Comparison of ENCODE assay signal across 16 mouse cellular contexts in the genomic region with DNA sequence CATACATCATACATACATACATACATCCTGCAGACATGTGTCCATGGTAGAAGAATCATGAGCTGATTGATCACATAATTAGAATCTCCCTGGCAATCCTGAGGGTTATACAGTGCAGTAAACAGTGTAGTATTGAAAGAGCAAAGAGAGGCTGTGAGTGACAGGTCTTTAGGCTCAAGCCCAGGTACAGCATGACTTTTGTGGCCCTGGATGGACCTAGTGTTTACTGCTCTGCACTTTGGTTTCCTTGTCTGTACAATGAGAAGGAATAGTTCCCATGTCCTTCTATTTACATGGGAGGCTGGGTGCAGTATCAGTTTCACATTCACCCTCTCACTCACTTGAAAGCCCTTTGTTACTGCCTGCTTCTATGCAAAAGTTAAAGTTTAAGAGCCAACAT.
DNase-seq lines count a peak whose midpoint lies in the region; ATAC-seq and TF ChIP-seq lines count a peak whose summit lies in the region.
"Had no signal": no experiment of that assay in that cellular context is flagged by ENCODE, and none has a peak within 500 bp of the region (broad histone marks: within the 10 kb centered on the region; RNA-seq: fewer than 3 reads in every experiment).

No protein-coding gene starts in this region.

- no peaks in the 10 kb centered on the region for H3K27me3 ChIP-seq in forebrain, postnatal 0 days (ENCODE audit: insufficient read depth, low read length)
- H3K27me3 ChIP-seq in forebrain, embryonic 11.5 days (ENCODE audit: control insufficient read depth, insufficient read depth, low read length): no peaks in the 10 kb centered on the region
- no peaks in the 10 kb centered on the region for H3K27me3 ChIP-seq in heart, postnatal 0 days (ENCODE audit: control insufficient read depth, insufficient read depth, low read length)
- H3K27me3 ChIP-seq in limb, embryonic 15.5 days: no peaks in the 10 kb centered on the region
- no peaks in the 10 kb centered on the region for H3K27me3 ChIP-seq in limb, embryonic 10.5 days (ENCODE audit: low read depth, poor library complexity, severe bottlenecking)
- H3K27me3 ChIP-seq in neural tube, embryonic 15.5 days (replicated peaks): no peaks in the 10 kb centered on the region
- H3K27me3 ChIP-seq: liver, embryonic 13.5 days; megakaryocyte, embryonic 14.5 days had no signal

- no peak overlapping the region for H3K9ac ChIP-seq in forebrain, postnatal 0 days
- H3K9ac ChIP-seq in forebrain, embryonic 11.5 days (ENCODE audit: low read length): no peak overlapping the region
- H3K9ac ChIP-seq in heart, postnatal 0 days (replicated peaks; ENCODE audit: low read depth, low read length): no peak overlapping the region
- no peak overlapping the region for H3K9ac ChIP-seq in limb, embryonic 15.5 days
- no peak overlapping the region for H3K9ac ChIP-seq in neural tube, embryonic 15.5 days (replicated peaks)
- H3K9ac ChIP-seq: liver, embryonic 13.5 days had no signal

- no peaks in the 10 kb centered on the region for H3K9me3 ChIP-seq in forebrain, postnatal 0 days (ENCODE audit: low read length)
- H3K9me3 ChIP-seq in forebrain, embryonic 11.5 days (ENCODE audit: control insufficient read depth, low read length): no peaks in the 10 kb centered on the region
- H3K9me3 ChIP-seq in heart, postnatal 0 days (replicated peaks; ENCODE audit: control insufficient read depth, low read length): no peaks in the 10 kb centered on the region
- H3K9me3 ChIP-seq in limb, embryonic 15.5 days: no peaks in the 10 kb centered on the region
- no peaks in the 10 kb centered on the region for H3K9me3 ChIP-seq in limb, embryonic 10.5 days (replicated peaks)
- no peaks in the 10 kb centered on the region for H3K9me3 ChIP-seq in neural tube, embryonic 15.5 days (replicated peaks)
- H3K9me3 ChIP-seq: liver, embryonic 13.5 days; megakaryocyte, embryonic 14.5 days had no signal

- ATAC-seq in forebrain, postnatal 0 days: no peak
- ATAC-seq in forebrain, embryonic 11.5 days (replicated peaks; ENCODE audit: low FRiP score): no peak
- no peak for ATAC-seq in heart, postnatal 0 days (ENCODE audit: insufficient read depth, low read depth)
- no peak for ATAC-seq in limb, embryonic 15.5 days (ENCODE audit: insufficient number of reproducible peaks, low FRiP score, low TSS enrichment, low read depth)
- ATAC-seq in neural tube, embryonic 15.5 days (ENCODE audit: low FRiP score): no peak
- no peak for ATAC-seq in erythroid progenitor cell, adult 5-6 weeks (replicated peaks; ENCODE audit: low FRiP score, poor library complexity, severe bottlenecking)
- ATAC-seq: inflammation-experienced regulatory T-cells, adult 6 months had no signal

- H3K4me2 ChIP-seq in forebrain, postnatal 0 days (ENCODE audit: low read depth): peak overlapping the region; percentile 60
- no peak overlapping the region for H3K4me2 ChIP-seq in forebrain, embryonic 11.5 days (ENCODE audit: low read depth, low read length, severe bottlenecking)
- 0 out of 2 replicates have a peak overlapping the region, but pooled peaks have one; percentile 57 for H3K4me2 ChIP-seq in heart, postnatal 0 days (ENCODE audit: low read depth, low read length)
- H3K4me2 ChIP-seq in limb, embryonic 15.5 days: no peak overlapping the region
- H3K4me2 ChIP-seq in neural tube, embryonic 15.5 days: peak overlapping the region; percentile 59
- H3K4me2 ChIP-seq: liver, embryonic 13.5 days had no signal

- no peaks in the 10 kb centered on the region for H3K36me3 ChIP-seq in forebrain, postnatal 0 days (ENCODE audit: insufficient read depth)
- no peaks in the 10 kb centered on the region for H3K36me3 ChIP-seq in forebrain, embryonic 11.5 days (ENCODE audit: control insufficient read depth, insufficient read depth, low read length)
- peaks cover 5% of the 10 kb centered on the region; the same call in 1 of the 2 replicates for H3K36me3 ChIP-seq in heart, postnatal 0 days (replicated peaks; ENCODE audit: control insufficient read depth, insufficient read depth, low read length)
- no peaks in the 10 kb centered on the region for H3K36me3 ChIP-seq in limb, embryonic 15.5 days
- H3K36me3 ChIP-seq in limb, embryonic 10.5 days: no peaks in the 10 kb centered on the region
- no peaks in the 10 kb centered on the region for H3K36me3 ChIP-seq in neural tube, embryonic 15.5 days
- H3K36me3 ChIP-seq: liver, embryonic 13.5 days had no signal

- TF ChIP-seq CTCF in forebrain, postnatal 0 days (IDR thresholded peaks at IDR 0.05; ENCODE audit: low read depth): no peak
- TF ChIP-seq CTCF in heart, postnatal 0 days (IDR thresholded peaks at IDR 0.05; ENCODE audit: low read depth): no peak

- no peak for DNase-seq in forebrain, postnatal 0 days
- no peak for DNase-seq in forebrain, embryonic 11.5 days (ENCODE audit: low spot score)
- DNase-seq in heart, postnatal 0 days (ENCODE audit: low spot score): no peak
- no peak for DNase-seq in heart, postnatal 14 days
- no peak for DNase-seq in limb, embryonic 10.5 days (ENCODE audit: low spot score)
- DNase-seq: adrenal gland, postnatal 36 days; cerebellum, postnatal 10 days; gastrocnemius, postnatal 36 days; liver, embryonic 13.5 days; right cerebral cortex, adult 18-20 months; thymus, postnatal 14 days had no signal

- H3K4me1 ChIP-seq in forebrain, postnatal 0 days (ENCODE audit: insufficient read depth): peaks cover 12% of the 10 kb centered on the region; the same call in 1 of the 2 replicates
- H3K4me1 ChIP-seq in forebrain, embryonic 11.5 days (replicated peaks; ENCODE audit: control insufficient read depth, insufficient read depth, low read length): peaks cover 4% of the 10 kb centered on the region; the same call in 1 of the 2 replicates
- H3K4me1 ChIP-seq in heart, postnatal 0 days (ENCODE audit: control insufficient read depth, insufficient read depth): peaks cover 24% of the 10 kb centered on the region
- peaks cover 15% of the 10 kb centered on the region for H3K4me1 ChIP-seq in limb, embryonic 15.5 days
- peaks cover 23% of the 10 kb centered on the region for H3K4me1 ChIP-seq in limb, embryonic 10.5 days
- H3K4me1 ChIP-seq in neural tube, embryonic 15.5 days: peaks cover 33% of the 10 kb centered on the region

- intact Hi-C loops in heart, postnatal 14 days (cut with DNase I): no loop called here

- H3K4me3 ChIP-seq in forebrain, postnatal 0 days (ENCODE audit: low read depth, low read length): peak overlapping the region; percentile 39; the same call in 1 of the 2 replicates
- H3K4me3 ChIP-seq in forebrain, embryonic 11.5 days (ENCODE audit: low read depth, low read length): no peak overlapping the region
- H3K4me3 ChIP-seq in heart, postnatal 0 days (ENCODE audit: low read depth, low read length): no peak overlapping the region
- H3K4me3 ChIP-seq in limb, embryonic 15.5 days: no peak overlapping the region
- H3K4me3 ChIP-seq in limb, embryonic 10.5 days: no peak overlapping the region
- no peak overlapping the region for H3K4me3 ChIP-seq in neural tube, embryonic 15.5 days (replicated peaks)
- H3K4me3 ChIP-seq: liver, embryonic 13.5 days; megakaryocyte, embryonic 14.5 days had no signal

- no peak overlapping the region for H3K27ac ChIP-seq in forebrain, postnatal 0 days (ENCODE audit: low read depth, low read length)
- no peak overlapping the region for H3K27ac ChIP-seq in forebrain, embryonic 11.5 days (ENCODE audit: low read depth, low read length)
- no peak overlapping the region for H3K27ac ChIP-seq in heart, postnatal 0 days (ENCODE audit: low read depth)
- peak overlapping the region; percentile 11; the same call in 1 of the 2 replicates for H3K27ac ChIP-seq in limb, embryonic 15.5 days
- H3K27ac ChIP-seq in limb, embryonic 10.5 days: no peak overlapping the region
- no peak overlapping the region for H3K27ac ChIP-seq in neural tube, embryonic 15.5 days (replicated peaks)
- H3K27ac ChIP-seq: liver, embryonic 13.5 days had no signal

- no peak for TF ChIP-seq EP300 in heart, postnatal 0 days (IDR thresholded peaks at IDR 0.05; ENCODE audit: low read depth)

Comparison
In these comparisons a context has a peak if more than half of its experiments do, and no peak if none do; other contexts are left out.
1. H3K4me2 ChIP-seq: peak in forebrain, postnatal 0 days (single experiment), heart, postnatal 0 days (single experiment) and neural tube, embryonic 15.5 days (single experiment); none in forebrain, embryonic 11.5 days (single experiment) and limb, embryonic 15.5 days (single experiment).